Mouse (Mus musculus) liver, embryonic 12.5 days (tissue): ENCODE data around the gene Mknk1. TPM values are rescaled to one million over a fixed set of nuclear protein-coding genes. Genes with fewer than 3 reads are reported as not detected.

ENCODE experiments used
- polyA plus RNA-seq: library from polyadenylated mRNA; unstranded; fragments of >200 nt; fragmentation: Nextera tagmentation; extraction: Ambion mirVana; gene quantifications from 2 replicates; pipeline ENCODE4 v1.2.1, GENCODE M21; 2016

The Mknk1 gene
- polyA plus RNA-seq, 1 experiment from 2014 or later = 45.2 TPM

Other genes with a start within 250 kb of the Mknk1 start
- not detected in 2 replicates for gene Cyp4a32, start 238.2 kb upstream of the Mknk1 start, polyA plus RNA-seq
- gene Cyp4b1, start 191.5 kb upstream of the Mknk1 start, polyA plus RNA-seq = 0.42 and 0.87 TPM in 2 replicates
- 18.8 and 21.4 TPM in 2 replicates for gene Efcab14, start 101.5 kb upstream of the Mknk1 start, polyA plus RNA-seq
- not detected in 2 replicates for gene Tex38, start 58.2 kb upstream of the Mknk1 start, polyA plus RNA-seq
- gene Atpaf1, start 54.4 kb upstream of the Mknk1 start, polyA plus RNA-seq = 24.0 and 30.1 TPM in 2 replicates
- 7.4 and 8.3 TPM in 2 replicates for gene Mob3c, start 11.1 kb upstream of the Mknk1 start, polyA plus RNA-seq
- gene Kncn, start 45.2 kb downstream of the Mknk1 start, polyA plus RNA-seq = not detected in 2 replicates
- not detected in 2 replicates for gene 6430628N08Rik, start 51.5 kb downstream of the Mknk1 start, polyA plus RNA-seq
- not detected in 2 replicates for gene Dmbx1, start 100.7 kb downstream of the Mknk1 start, polyA plus RNA-seq
- gene Faah, start 178.7 kb downstream of the Mknk1 start, polyA plus RNA-seq = 3.9 and 4.2 TPM in 2 replicates
- 10.7 and 11.4 TPM in 2 replicates for gene Nsun4, start 214.7 kb downstream of the Mknk1 start, polyA plus RNA-seq
- 326 and 344 TPM in 2 replicates for gene Uqcrh, start 235.9 kb downstream of the Mknk1 start, polyA plus RNA-seq
- gene Lrrc41, start 236.1 kb downstream of the Mknk1 start, polyA plus RNA-seq = 42.2 and 43.7 TPM in 2 replicates